Mouse (Mus musculus): ENCODE data around the gene Bola2.
"Not testable (repeated sequence)": the region's sequence is repeated elsewhere in the genome, so short reads cannot be mapped to it uniquely, and the experiment has no call there.

Gene Bola2

GRCm38 (mm10) chr7:126708175-126708952, 13.2 kb downstream of the Bola2 start:
- DNase-seq (ENCODE audit: low read depth, low spot score), result no peak

DNA sequence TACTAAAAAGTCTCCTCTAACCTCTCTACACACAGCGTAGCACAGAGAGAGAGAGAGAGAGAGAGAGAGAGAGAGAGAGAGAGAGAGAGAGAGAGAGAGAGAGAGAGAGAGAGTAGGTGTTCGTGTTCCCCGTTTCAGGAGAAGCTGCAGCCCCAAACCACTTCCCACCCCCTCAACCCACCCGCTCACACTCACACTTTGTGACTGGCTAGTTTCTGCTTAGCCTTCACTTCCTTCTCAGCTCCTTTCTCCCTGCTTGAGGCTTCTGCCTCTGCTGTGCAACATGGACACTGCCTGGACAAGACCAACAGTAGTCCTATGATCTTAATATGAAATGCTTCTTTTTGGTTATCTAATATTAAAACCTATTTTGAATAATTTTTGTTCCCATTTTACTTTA, 15.1 kb downstream of the Bola2 start:
- DNase-seq (ENCODE audit: low read depth, low spot score), result no peak

DNA sequence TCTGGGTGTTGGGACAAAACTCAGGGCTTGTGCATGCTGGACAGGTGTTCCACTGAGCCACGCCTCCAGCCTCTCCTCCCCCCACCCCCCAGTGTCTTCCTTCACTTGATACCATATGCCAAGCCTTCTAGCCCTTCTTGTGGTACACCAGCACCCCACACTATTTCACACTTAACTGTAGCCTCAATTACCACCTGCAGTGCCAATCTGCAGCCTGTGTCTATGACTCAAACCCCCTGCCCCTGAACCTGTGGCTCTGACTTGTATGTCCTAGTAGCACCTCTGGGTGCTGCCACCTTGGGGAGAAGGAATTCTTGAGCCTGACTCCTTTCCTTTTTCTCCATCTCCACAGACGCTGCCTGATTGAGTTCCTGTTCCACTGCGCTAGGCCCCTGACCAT, 16.7 kb downstream of the Bola2 start:
- no peak for DNase-seq (ENCODE audit: low read depth, low spot score)

DNA sequence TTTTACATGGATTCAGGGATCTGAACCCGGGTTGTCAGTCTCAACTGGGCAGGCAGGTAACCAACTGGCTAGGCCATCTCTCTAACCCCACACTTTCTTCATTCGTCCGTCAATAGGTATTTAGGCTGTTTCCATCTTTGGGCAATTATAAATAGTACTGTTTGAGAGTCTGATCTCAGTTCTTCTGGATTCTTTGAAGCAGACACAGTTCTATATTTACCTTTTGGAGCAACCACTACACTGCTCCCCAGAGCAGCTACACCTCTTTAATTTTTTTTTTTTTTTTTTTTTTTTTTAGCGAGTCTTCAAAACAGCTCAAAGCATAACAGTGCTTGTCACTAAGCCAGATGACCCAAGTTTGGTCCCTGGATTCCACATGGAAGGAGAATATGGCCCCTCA, 20.5 kb downstream of the Bola2 start:
- no peak for DNase-seq (ENCODE audit: low read depth, low spot score)

GRCm38 (mm10) chr7:126717566-126717965, 22.4 kb downstream of the Bola2 start:
- no peak for DNase-seq (ENCODE audit: low read depth, low spot score)

DNA sequence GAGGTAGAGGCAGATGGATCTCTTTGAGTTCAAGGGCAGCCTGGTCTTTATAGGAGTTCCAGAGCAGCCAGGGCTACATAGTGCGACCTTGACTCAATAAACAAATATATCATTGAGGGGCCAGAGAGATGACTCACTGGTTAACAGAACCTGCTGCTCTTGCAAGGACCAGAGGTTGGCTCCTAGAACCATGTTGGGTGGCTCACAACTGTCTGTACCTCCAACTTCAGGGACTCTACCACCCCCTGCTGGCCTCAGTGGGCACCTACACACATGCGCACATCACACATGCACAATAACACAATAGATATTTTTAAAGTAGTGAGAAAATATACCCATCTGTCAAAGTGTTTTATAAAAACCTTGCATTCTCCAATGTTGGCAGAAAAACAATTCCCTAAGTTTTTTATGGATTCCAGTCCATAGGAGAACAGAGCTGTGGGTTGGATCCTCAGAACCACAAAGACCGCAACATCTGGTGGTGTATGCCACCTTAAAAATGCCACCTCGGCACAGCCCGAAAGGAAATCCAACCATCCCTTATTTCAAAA, 23.7 kb downstream of the Bola2 start:
- peak; percentile 84 for DNase-seq (ENCODE audit: low read depth, low spot score)

GRCm38 (mm10) chr7:126721635-126722034, 26.4 kb downstream of the Bola2 start:
- DNase-seq (ENCODE audit: low read depth, low spot score), result no peak

DNA sequence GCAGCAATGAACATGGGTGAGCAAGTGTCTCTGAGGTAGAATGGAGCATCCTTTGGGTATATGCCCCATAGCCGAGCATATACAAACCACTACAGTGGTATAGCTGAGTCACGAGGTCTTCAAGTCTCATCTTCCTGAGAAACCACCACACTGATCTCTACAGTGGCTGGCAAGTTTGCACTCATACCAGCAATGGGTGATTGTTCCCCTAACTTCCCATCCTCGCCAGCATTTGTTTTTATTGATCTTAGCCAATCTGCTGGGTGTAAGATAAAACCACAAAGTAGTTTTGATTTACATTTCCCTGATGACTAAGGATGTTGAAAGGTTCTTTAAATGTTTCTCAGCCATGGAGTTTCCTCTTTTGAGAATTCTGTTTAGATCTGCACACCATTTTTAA, 29.9 kb downstream of the Bola2 start:
- no peak for DNase-seq (ENCODE audit: low read depth, low spot score)

DNA sequence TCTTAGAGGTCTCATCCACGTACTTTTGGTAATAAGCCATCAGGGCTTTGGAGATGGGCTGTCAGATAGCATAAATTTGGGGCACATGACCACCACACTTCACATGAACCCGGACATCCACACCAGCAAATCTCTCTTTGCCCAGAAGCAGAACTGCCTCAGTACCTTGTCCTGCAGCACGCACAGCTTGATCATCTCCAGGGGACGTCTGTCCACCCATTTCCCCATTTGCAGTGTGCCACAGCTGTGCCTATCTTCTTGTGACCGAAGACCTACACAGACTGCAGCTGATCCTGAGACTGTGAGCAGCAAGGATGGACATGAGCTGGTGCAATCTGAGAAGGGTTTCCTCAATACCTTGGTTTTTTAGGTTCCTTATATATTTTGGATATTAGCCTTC, 30.5 kb downstream of the Bola2 start:
- no peak for DNase-seq (ENCODE audit: low read depth, low spot score)

GRCm38 (mm10) chr7:126730256-126730789, 35.1 kb downstream of the Bola2 start:
- not testable (repeated sequence) for DNase-seq (ENCODE audit: low read depth, low spot score)

GRCm38 (mm10) chr7:126736122-126736521, 40.9 kb downstream of the Bola2 start:
- DNase-seq (ENCODE audit: low read depth, low spot score), result no peak

- DNase-seq (ENCODE audit: low read depth, low spot score), result no peak
These were observed 44.4 kb downstream of the Bola2 start for GRCm38 (mm10) chr7:126739551-126739950.

DNA sequence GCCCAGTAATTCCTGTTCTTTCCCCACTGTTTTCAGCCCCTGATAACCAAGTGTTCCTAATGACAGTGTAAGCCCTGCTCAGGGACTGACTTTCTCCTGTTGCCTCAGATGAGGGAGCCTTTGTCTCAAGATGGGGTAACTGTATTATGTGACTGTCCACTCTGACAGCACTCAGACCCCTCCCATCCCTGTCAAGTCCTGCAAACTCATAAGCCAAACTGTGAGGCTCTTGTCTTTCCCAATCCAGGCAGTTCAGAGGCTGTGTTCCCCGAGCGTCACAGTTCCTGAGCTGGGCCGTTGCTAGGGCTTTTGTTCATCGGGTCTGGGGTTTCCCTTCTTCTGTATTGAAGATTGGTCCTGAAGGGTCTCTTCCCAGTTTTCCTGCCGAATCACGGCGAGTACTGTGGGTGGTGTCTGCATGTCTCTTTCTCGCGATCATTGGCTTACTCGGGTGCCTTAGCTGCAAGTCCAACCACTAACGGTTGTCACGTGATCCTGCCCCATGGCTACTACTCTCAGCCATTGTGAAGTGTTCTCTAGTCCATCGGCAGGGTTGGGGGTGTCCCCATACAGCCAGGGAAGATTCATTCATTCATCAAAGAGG, 45.0 kb downstream of the Bola2 start:
- peak; percentile 43 for DNase-seq (ENCODE audit: low read depth, low spot score)

DNA sequence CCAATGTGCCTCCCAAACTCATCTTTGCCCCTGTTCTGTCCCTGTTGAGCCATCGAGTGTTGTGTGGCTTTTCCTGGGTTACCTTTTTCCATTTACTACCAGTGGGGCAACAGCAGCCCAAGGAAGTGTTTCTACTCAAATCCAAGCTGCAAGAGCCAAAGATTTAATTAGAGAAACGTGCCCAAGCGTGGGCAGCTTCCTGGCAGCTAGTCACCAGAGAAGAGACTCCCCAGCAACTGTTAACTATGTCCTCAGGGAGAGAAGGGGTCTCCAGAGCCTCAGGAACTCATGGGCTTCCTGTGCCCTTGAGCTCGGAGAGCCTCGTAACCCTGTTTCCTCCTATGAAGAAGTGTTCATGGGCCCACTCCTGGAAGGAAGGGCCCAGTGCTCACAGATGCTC, 45.8 kb downstream of the Bola2 start:
- no peak for DNase-seq (ENCODE audit: low read depth, low spot score)

DNA sequence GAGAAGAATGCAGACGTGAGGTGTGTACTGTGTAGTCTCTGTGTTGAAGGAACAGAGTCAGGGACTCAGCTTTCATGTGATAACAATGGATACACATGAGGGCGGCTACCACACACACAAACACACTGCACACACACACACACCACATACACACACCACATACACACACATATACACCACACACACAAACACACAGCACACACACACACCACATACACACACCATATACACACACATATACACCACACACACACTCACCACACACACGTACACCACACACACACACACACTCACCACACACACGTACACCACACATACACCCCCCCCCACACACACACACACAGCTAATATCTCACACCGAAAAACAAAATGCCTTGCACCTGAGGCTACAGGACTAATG, 46.3 kb downstream of the Bola2 start:
- no peak for DNase-seq (ENCODE audit: low read depth, low spot score)

DNA sequence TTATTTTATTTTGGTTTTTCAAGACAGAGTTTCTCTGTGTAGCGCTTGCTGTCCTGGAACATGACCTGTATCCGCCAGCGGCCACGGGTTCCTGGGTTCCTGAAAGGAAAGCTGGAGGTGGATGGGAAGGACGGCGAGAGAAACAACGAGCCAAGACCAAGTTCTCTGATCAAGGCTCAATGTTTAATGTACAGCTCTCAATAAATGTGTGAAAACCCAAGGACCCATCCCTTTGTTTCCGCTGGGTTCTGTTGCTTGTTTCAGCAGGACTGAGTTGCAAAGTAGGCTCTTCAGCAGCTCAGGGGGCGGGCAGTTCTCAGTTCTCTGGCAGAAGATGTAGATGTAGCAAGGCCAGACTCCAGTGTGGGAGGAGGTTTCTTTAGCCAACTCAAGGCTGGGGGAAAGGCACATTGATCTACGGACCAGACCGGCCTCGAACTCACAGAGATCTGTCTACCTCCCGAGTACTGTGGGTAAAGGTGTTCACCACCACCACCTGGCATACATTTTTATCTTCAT, 46.8 kb downstream of the Bola2 start:
- DNase-seq (ENCODE audit: low read depth, low spot score), result peak; percentile 52

DNA sequence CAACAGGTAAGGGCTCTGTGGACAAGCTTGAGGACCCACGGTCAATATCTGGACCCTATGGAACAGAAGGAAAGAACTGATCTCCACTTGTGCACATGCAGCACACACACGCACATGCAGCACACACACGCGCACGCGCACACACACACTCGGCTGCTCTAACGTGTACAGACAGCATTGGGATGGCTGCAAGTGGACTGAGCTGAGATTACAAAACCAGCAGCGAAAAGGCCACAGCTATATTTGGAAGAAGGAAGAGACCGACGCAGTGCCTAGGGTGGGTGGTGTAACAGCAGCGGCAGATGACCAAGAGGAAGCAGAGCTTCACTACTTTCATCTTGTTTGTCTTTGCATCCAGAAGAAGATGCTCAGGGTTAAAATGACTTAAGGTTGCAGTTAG, 50.9 kb downstream of the Bola2 start:
- no peak for DNase-seq (ENCODE audit: low read depth, low spot score)

DNA sequence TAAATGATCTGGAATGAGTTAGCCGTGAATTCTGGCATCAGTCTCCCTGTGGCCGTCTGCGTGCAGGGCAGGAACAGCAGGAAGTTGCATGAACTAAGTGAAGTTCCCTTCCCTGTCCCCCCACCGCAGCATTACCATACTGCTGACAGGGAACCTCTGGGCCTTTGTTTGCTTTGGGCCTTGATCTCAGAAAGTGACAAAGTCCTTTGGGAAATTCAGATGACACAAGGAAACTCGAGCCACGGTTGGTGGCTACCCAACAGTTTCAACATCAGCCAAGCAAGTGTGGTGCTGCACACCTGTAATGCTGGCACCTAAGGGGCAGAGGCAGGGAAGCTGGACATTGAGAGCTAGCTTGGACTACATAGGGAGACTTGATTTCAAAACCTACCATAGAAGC, 51.6 kb downstream of the Bola2 start:
- DNase-seq (ENCODE audit: low read depth, low spot score), result peak; percentile 31

- no peak for DNase-seq (ENCODE audit: low read depth, low spot score)
These were observed 53.6 kb downstream of the Bola2 start for GRCm38 (mm10) chr7:126748824-126749223.

Measured in ZHBTc4 (cell line).